Mouse (Mus musculus): Measurements from ENCODE around the gene Nr2c2.

Gene Nr2c2

GRCm38 (mm10) chr6:92126861-92127468 is 35.8 kb downstream of the Nr2c2 start:
- DNase-seq (ENCODE audit: low spot score): no peak

DNA sequence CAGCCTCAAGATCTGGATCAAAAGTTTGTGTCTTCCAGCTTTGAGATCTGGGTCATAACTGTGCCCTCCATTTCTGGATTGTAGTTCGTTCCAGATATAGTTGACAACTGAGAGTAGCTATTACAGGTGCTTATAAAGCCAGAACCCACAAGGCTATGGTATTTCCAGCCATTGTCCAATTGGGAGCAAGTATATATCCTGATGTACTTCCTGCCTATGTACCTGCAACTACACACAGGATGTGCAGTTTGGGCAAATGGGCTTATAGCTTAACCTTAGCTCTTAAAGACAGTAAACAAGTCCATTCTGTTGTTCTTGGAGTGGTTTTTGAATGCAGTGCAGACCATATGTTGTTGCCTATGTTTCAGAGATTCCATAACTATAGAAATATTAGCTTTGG is 40.3 kb downstream of the Nr2c2 start:
- no peak for DNase-seq (ENCODE audit: low spot score)

DNA sequence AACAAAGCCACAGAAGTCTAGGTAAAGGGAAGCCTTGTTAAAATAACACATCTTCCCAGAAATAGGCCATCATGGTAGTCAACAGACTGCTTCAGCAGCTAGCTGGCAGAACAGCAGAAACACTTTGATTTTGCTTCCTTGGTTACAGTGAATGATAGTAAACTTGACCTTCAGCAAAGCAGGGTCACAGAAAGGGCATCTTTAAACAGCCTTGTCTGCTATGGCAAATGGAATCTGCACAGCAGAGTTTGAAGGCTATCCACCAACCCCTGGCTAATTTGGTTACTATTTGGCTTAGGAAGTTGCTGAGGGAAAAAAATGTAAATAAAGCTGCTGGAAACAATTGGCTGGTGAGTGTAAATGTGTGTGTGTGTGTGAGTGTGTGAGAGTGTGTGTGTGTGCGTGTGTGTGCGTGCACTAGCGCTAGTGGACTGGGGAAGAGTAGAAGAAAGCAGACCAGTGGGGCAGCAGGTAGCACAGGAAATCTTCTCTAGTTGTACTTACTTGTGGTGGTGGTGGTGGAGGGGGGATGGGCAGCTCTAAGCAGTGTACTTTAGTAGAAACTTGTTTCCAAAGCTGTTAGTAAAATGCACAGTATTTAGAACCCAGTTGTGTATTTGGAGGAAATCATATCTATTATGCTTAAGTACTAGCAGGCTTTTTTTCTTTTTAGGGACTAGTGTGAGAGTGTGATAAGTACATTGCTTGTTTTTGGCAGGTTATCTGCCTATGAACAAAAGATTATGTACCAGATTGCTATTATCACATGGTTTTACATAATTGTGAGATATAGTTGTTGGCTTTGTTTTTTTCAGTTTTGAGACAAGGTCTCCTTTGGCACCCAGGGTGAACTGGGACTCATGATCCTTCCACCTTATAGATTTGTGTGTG is 41.1 kb downstream of the Nr2c2 start:
- no peak for DNase-seq (ENCODE audit: low spot score)

DNA sequence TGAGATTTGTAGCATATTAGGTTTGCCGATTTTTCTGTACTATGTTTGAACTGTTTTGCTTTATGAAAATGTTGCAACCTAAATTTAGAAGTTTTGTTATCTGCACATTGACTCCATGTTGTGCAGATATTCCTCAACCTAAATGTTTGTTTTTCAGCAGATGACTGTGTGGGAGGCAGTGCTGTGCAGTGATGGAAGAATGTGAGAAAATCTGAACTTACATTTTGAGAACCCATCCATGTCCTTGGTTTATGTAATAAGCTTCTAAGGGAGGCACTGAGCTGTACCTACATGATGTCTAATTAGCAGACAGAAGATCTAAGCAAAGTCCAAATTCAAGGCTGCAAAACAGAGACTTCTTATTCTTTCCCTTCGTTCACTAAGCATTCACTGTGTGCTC is 42.4 kb downstream of the Nr2c2 start:
- DNase-seq (ENCODE audit: low spot score): no peak

GRCm38 (mm10) chr6:92136356-92136755 is 45.2 kb downstream of the Nr2c2 start:
- no peak for DNase-seq (ENCODE audit: low spot score)

GRCm38 (mm10) chr6:92145881-92146280 is 54.7 kb downstream of the Nr2c2 start:
- no peak for DNase-seq (ENCODE audit: low spot score)

GRCm38 (mm10) chr6:92153774-92154173 is 62.6 kb downstream of the Nr2c2 start:
- no peak for DNase-seq (ENCODE audit: low spot score)

DNA sequence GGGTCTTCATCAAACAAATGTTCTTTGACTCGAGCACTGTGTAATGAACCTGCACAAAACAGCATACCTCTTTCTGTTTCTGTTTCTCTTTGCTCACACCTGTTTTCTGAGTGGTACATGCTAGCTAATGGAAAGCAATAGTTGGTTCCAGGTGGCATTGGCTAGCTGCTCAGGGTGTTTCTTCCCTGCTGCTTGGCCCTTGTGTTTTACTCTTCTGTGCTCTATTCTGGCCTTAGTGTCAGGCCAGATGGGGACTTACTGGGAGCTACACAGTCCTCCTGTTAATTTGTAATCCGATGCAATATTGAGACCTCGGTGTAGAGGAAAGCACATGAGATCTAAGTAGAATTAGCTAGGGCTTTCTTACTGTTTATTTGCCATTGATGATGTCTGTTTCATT is 67.6 kb downstream of the Nr2c2 start:
- DNase-seq (ENCODE audit: low spot score): no peak

DNA sequence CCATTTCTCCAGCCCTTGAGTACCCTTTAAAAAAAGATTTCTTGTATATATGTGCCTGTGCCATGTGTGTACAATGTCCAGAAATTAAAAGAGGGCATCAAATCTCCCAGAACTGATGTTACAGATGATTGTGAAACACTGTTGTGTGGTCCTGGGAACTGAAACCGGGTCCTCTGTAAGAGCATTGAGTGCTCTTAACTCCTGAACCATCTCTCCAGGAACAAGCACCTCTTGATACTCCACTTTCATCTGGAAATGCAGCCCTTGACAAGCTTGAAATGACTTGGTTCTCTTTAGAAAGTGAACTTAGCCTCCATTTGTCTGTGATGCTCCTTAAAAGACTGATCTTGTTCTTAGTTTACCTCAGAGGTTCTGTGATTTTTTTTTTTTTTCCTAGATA is 71.5 kb downstream of the Nr2c2 start:
- DNase-seq (ENCODE audit: low spot score): no peak

DNA sequence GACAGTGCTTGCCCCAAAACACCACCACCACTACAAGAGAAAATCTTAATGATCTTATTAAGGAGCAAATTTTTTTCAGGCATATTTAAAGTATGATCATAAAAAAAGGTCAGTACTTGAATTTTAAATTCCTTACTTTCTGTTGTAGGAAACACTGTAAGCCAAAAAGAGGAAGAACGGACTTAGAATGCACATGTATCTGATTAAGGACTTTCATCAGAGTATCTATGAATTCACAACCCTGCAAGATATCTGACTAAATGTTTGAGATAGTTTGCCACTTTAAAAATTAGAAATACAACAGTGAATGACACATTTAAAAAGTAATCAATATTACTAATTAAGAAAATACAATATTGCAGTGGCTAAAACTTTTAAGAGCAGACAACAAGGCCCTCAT is 85.3 kb downstream of the Nr2c2 start:
- DNase-seq (ENCODE audit: low spot score): no peak

DNA sequence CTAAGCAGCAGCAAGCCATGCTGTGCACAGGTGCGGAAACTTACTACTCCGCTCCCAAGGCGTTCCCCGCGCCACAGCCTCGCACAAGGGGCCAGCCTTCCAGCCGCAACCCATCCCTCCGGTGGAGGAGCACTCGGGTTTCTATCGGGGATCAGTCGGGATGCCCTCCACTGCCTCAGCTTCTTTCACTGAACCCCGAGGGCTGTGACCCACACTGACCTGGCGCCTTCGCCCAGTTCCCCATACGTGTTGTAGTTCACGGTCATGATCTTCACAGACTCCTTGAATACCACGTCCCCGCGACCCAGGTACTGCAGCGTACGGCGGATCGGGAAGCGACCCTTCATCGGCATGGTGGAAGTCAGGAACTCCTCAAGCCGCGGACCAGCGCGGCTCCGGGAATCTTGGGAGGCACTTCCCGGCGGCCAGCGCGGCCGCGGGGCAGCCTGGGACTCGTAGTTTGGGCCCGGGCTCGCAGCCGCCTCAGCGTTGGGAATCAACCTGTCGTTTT is 92.5 kb downstream of the Nr2c2 start, which contains the start of gene Mrps25:
Mrps25 (minus strand) TSS at position 413 of the 511 bp plus-strand sequence.
- DNase-seq (ENCODE audit: low spot score): peak; percentile 41

GRCm38 (mm10) chr6:92184178-92184577 is 93.0 kb downstream of the Nr2c2 start:
- no peak for DNase-seq (ENCODE audit: low spot score)

GRCm38 (mm10) chr6:92199414-92199813 is 108.2 kb downstream of the Nr2c2 start:
- no peak for DNase-seq (ENCODE audit: low spot score)

DNA sequence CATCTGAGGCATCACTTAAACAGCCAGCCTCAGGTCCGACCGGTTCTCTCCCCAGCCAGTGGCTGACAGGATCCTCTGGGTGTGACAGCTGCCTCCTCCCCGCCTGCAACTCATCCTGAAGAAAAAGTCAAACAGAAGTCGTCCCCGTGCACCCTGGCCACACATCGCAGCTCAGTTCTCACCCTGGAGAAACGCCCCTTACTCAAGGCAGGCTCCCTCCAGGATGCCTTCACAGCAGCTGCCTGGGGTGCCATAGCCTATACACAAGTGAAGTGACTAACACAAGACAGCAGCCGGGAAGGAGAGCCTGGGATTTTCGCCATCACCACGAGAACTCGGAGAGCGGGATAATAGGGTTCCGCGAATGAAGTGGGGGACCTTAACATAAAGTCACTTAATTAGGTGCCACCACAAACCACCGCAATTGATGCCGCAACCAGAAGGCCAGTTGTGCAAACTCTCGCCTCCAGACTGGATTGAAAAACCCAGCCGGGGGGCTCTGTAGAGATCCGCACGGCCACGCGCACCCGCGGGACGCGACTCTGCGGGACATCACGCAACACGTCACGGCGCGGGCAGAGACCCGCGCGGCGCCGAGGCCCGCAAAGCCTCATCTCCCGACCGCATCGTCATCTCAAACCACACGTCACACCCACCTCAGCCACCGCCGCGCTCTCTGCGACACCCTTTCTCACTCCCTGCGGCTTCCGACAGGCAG is 123.0 kb downstream of the Nr2c2 start:
- DNase-seq (ENCODE audit: low spot score): no peak

DNA sequence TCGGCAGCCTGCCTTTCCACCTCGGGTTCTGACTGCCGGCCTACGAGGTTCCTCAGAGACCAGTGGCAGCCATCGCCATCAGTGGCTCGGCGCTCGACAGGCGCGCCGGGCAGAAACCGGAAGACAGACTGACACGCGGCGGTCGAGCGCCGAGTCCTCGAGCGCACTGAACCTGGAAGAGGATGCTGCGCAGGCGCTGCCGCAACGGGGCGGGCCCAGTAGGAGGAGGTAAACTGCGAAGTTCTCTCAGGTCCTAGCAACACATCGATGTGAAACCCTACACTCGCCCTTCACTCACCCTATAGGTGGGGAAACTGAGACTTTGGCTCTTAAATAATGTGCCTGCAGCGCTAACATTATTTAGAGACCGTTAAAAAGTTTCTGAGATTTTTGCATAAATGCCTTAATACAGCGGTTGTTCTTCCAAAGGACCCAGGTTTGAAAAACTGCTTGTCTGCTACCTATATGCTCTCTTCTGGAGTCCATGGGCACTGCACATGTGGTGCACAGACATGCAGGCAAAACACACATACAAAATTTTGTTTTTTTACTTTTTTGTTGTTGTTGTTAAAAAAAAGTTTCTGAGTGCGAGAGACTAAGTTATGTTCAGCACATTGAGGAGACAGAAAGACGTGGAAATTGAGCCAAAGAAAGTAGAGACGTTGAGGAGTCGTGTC is 123.7 kb downstream of the Nr2c2 start, which contains the start of gene Rbsn:
Rbsn (minus strand) TSS at position 153 of the 677 bp plus-strand sequence.
- peak; percentile 63 for DNase-seq (ENCODE audit: low spot score)

GRCm38 (mm10) chr6:92219445-92219844 is 128.3 kb downstream of the Nr2c2 start:
- DNase-seq (ENCODE audit: low spot score): peak; percentile 16

GRCm38 (mm10) chr6:92221604-92222003 is 130.4 kb downstream of the Nr2c2 start:
- no peak for DNase-seq (ENCODE audit: low spot score)

DNA sequence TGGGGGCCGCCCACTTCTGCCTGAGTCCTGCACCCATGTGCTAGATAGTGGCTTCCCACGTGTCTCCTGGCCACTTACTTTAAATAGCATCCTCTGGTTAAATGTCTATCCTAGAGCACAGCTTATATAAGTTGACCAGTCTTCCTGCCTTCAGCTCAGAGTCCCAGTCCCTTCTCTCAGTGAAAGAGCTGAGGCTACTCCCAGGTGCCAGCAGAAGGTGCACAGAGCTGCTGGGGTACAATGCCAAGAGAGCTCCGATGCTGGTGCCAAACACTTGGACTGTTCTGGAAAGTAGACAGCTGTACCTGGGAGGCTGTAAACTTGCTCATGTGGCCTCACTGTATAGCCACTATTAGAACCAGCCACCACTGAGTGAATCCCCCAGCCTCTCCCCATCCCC is 130.8 kb downstream of the Nr2c2 start:
- no peak for DNase-seq (ENCODE audit: low spot score)

All from ovary, postnatal 10 days (tissue).